Mouse (Mus musculus) heart, adult 18-20 months (tissue): ENCODE data around the gene Fam71e1. TPM values are rescaled to one million over a fixed set of nuclear protein-coding genes. Genes with fewer than 3 reads are reported as not detected.

ENCODE experiments used
- DNase-seq, 2 experiments: peaks; one replicate each; pipeline ENCODE4 v3.0.0; 2021 to 2022; ENCODE audit warnings: mixed read lengths in 1 of 2
- total RNA-seq, 2 experiments: library from RNA; stranded (reverse); gene quantifications; 2 replicates each; pipeline ENCODE4 v1.2.3; 2021

Gene Fam71e1
- total RNA-seq, 2 experiments from 2014 or later = 1.6 to 4.3 TPM

GRCm38 (mm10) chr7:44470696-44471612 is 25.4 kb upstream of the Fam71e1 start:
- peak in 1 of 2 experiments; percentile 30 for DNase-seq

- DNase-seq = peak; percentile 79 to 90
These were observed 24.4 kb upstream of the Fam71e1 start for GRCm38 (mm10) chr7:44471880-44472557.

- no peak for DNase-seq
These were observed 23.9 kb upstream of the Fam71e1 start for GRCm38 (mm10) chr7:44472558-44472885.

- DNase-seq = peak; percentile 78 to 88
These were observed 23.3 kb upstream of the Fam71e1 start for GRCm38 (mm10) chr7:44472961-44473646.

- peak; percentile 80 to 85 for DNase-seq
These were observed 22.0 kb upstream of the Fam71e1 start for GRCm38 (mm10) chr7:44474419-44474818.

GRCm38 (mm10) chr7:44475046-44475614 is 21.3 kb upstream of the Fam71e1 start:
- DNase-seq = no peak

GRCm38 (mm10) chr7:44482836-44483435 is 13.4 kb upstream of the Fam71e1 start:
- no peak for DNase-seq

- DNase-seq = no peak
These were observed 12.3 kb upstream of the Fam71e1 start for GRCm38 (mm10) chr7:44484109-44484508.

GRCm38 (mm10) chr7:44484841-44485571 is 11.4 kb upstream of the Fam71e1 start:
- DNase-seq = peak; percentile 61 to 87

GRCm38 (mm10) chr7:44485572-44486195 is 10.7 kb upstream of the Fam71e1 start:
- no peak for DNase-seq

GRCm38 (mm10) chr7:44486927-44487575 is 9.3 kb upstream of the Fam71e1 start:
- DNase-seq = no peak

GRCm38 (mm10) chr7:44487936-44488335 is 8.4 kb upstream of the Fam71e1 start:
- DNase-seq = no peak

GRCm38 (mm10) chr7:44488545-44488944 is 7.8 kb upstream of the Fam71e1 start:
- no peak for DNase-seq

GRCm38 (mm10) chr7:44490281-44490680 is 6.1 kb upstream of the Fam71e1 start:
- DNase-seq = no peak

GRCm38 (mm10) chr7:44491391-44491790 is 5.0 kb upstream of the Fam71e1 start:
- DNase-seq = no peak

- DNase-seq = no peak
These were observed 4.1 kb upstream of the Fam71e1 start for GRCm38 (mm10) chr7:44492166-44492826.

- no peak for DNase-seq
These were observed 1.7 kb upstream of the Fam71e1 start for GRCm38 (mm10) chr7:44494681-44495080.

- no peak for DNase-seq
These were observed 1.3 kb upstream of the Fam71e1 start for GRCm38 (mm10) chr7:44495086-44495485.

GRCm38 (mm10) chr7:44496771-44497109 is 359 bp downstream of the Fam71e1 start:
- no peak for DNase-seq
